ENCODE assay signal across 8 mouse cellular contexts in genomic region chr7:84152374-84152773, GRCm38 (mm10). TPM values are rescaled to one million over a fixed set of nuclear protein-coding genes. Genes with fewer than 3 reads are reported as not detected.
DNase-seq lines count a peak whose midpoint lies in the region; ATAC-seq and TF ChIP-seq lines count a peak whose summit lies in the region.

No protein-coding gene starts in this region.

- no peak for ATAC-seq in megakaryocyte, adult 5-6 weeks (ENCODE audit: poor library complexity, severe bottlenecking)
- ATAC-seq in limb, embryonic 14.5 days (ENCODE audit: low FRiP score, low read depth) = no peak
- no peak for ATAC-seq in stomach, embryonic 16.5 days (ENCODE audit: insufficient read depth, low FRiP score)
- no peak for ATAC-seq in megakaryocyte progenitor cell, adult 5-6 weeks (replicated peaks; ENCODE audit: poor library complexity)

- H3K36me3 ChIP-seq in megakaryocyte, embryonic 14.5 days (replicated peaks; ENCODE audit: low read length) = peaks cover 3% of the 10 kb centered on the region
- H3K36me3 ChIP-seq in limb, embryonic 14.5 days (ENCODE audit: control insufficient read depth, insufficient read depth, low read length) = no peaks in the 10 kb centered on the region
- H3K36me3 ChIP-seq in stomach, embryonic 16.5 days (ENCODE audit: control insufficient read depth, insufficient read depth, low read length) = no peaks in the 10 kb centered on the region

- peak; percentile 19 for DNase-seq in cerebellum, adult 11-12 months
- no peak for DNase-seq in cerebellum, adult 18-20 months
- DNase-seq in limb, embryonic 14.5 days (ENCODE audit: low spot score) = no peak
- DNase-seq in spleen, postnatal 4 days (ENCODE audit: low spot score in 2 of 2) = no peak

- H3K9me3 ChIP-seq in megakaryocyte, embryonic 14.5 days = no peaks in the 10 kb centered on the region
- no peaks in the 10 kb centered on the region for H3K9me3 ChIP-seq in limb, embryonic 14.5 days (ENCODE audit: control insufficient read depth, low read length)
- no peaks in the 10 kb centered on the region for H3K9me3 ChIP-seq in stomach, embryonic 16.5 days (replicated peaks; ENCODE audit: control insufficient read depth, low read length)

- H3K27me3 ChIP-seq in megakaryocyte, embryonic 14.5 days (replicated peaks) = peaks cover 7% of the 10 kb centered on the region
- H3K27me3 ChIP-seq in limb, embryonic 14.5 days (ENCODE audit: control insufficient read depth, insufficient read depth, low read length) = no peaks in the 10 kb centered on the region
- H3K27me3 ChIP-seq in stomach, embryonic 16.5 days (ENCODE audit: control insufficient read depth, insufficient read depth, low read length) = no peaks in the 10 kb centered on the region

- H3K4me2 ChIP-seq in limb, embryonic 14.5 days (replicated peaks; ENCODE audit: low read depth, low read length, severe bottlenecking) = peak overlapping the region; percentile 39
- peak overlapping the region; percentile 56 for H3K4me2 ChIP-seq in stomach, embryonic 16.5 days (ENCODE audit: low read depth, low read length)

- H3K9ac ChIP-seq in limb, embryonic 14.5 days (ENCODE audit: low read depth, low read length, severe bottlenecking) = peak overlapping the region; percentile 91; the same call in 1 of the 2 replicates
- H3K9ac ChIP-seq in stomach, embryonic 16.5 days (ENCODE audit: low read length) = no peak overlapping the region

- no peak for TF ChIP-seq POLR2A in limb, embryonic 14.5 days (IDR thresholded peaks at IDR 0.05; ENCODE audit: borderline replicate concordance, extremely low read depth, insufficient read depth, insufficient read length)

- peaks cover 41% of the 10 kb centered on the region for H3K4me1 ChIP-seq in megakaryocyte, embryonic 14.5 days
- peaks cover 16% of the 10 kb centered on the region for H3K4me1 ChIP-seq in limb, embryonic 14.5 days (ENCODE audit: control insufficient read depth, insufficient read depth, low read length)
- peaks cover 23% of the 10 kb centered on the region for H3K4me1 ChIP-seq in stomach, embryonic 16.5 days (ENCODE audit: control insufficient read depth, insufficient read depth, low read length)

- 52% methylated on average over 6 of the region's 6 CpGs for WGBS in limb, embryonic 14.5 days
- WGBS in stomach, embryonic 16.5 days = 62% methylated on average over 6 of the region's 6 CpGs

- no peak overlapping the region for H3K27ac ChIP-seq in limb, embryonic 14.5 days (replicated peaks; ENCODE audit: low read depth, low read length)
- H3K27ac ChIP-seq in stomach, embryonic 16.5 days (ENCODE audit: low read length) = no peak overlapping the region

- H3K4me3 ChIP-seq in megakaryocyte, embryonic 14.5 days (replicated peaks) = peak overlapping the region; percentile 96
- peak overlapping the region; percentile 83 for H3K4me3 ChIP-seq in limb, embryonic 14.5 days (replicated peaks; ENCODE audit: low read length)
- H3K4me3 ChIP-seq in stomach, embryonic 16.5 days (replicated peaks; ENCODE audit: low read length) = peak overlapping the region; percentile 65

RNA-seq across cellular contexts. Expression of gene Abhd17c, which starts 0.7 kb away (rescaled TPM):
- polyA plus RNA-seq in megakaryocyte, embryonic 14.5 days (2012; ENCODE audit: insufficient read depth, low replicate concordance) = 8.1 and 16.3 TPM in 2 replicates
- 21.8 and 23.1 TPM in 2 replicates for total RNA-seq in megakaryocyte, adult 5-6 weeks (2015)
- total RNA-seq in megakaryocyte, adult 5-6 weeks (2017) = 14.8 and 16.2 TPM in 2 replicates
- polyA plus RNA-seq in limb, embryonic 14.5 days (2012; rRNA removed) = 41.5 and 56.8 TPM in 2 replicates
- polyA plus RNA-seq in limb, embryonic 14.5 days (2014; fragmentation: Nextera tagmentation; extraction: Ambion mirVana) = 45.6 and 53.1 TPM in 2 replicates
- 7.4 and 8.9 TPM in 2 replicates for polyA plus RNA-seq in stomach, embryonic 16.5 days (2015; fragmentation: Nextera tagmentation; extraction: Ambion mirVana)
- 46.1 and 47.4 TPM in 2 replicates for total RNA-seq in megakaryocyte progenitor cell, adult 5-6 weeks (2015)
- total RNA-seq in megakaryocyte progenitor cell, adult 5-6 weeks (2017) = 22.8 and 26.8 TPM in 2 replicates
